Mouse (Mus musculus) liver, embryonic 16.5 days (tissue): ENCODE measurements around the gene Dcakd. TPM values are rescaled to one million over a fixed set of nuclear protein-coding genes. Genes with fewer than 3 reads are reported as not detected.

Source experiments
- ATAC-seq: fragments of 200-750 bp; cut with Nextera tagmentation; 2 replicates; pipeline ENCODE4 v1.8.0; 2017; ENCODE audit warnings: low read depth, mild to moderate bottlenecking, moderate number of reproducible peaks, moderate library complexity
- H3K27ac ChIP-seq: fragments of 300-500 bp; sonication (generic); 2 replicates; pipeline ENCODE4 v1.5.1; 2014; ENCODE audit warnings: mild to moderate bottlenecking, low read length
- H3K27me3 ChIP-seq: fragments of 300-500 bp; sonication (generic); 2 replicates; pipeline ENCODE4 v1.6.1; 2014; ENCODE audit warnings: low read depth, low read length, mixed read lengths; ENCODE audit not compliant: control insufficient read depth, insufficient read depth
- H3K36me3 ChIP-seq: fragments of 300-500 bp; sonication (generic); 2 replicates; pipeline ENCODE4 v1.6.1; 2014; ENCODE audit warnings: mild to moderate bottlenecking; ENCODE audit not compliant: control insufficient read depth, insufficient read depth
- H3K4me1 ChIP-seq: fragments of 300-500 bp; sonication (generic); 2 replicates; pipeline ENCODE4 v1.6.1; 2014; ENCODE audit warnings: low read depth, low read length, mixed read lengths; ENCODE audit not compliant: control insufficient read depth
- H3K4me2 ChIP-seq: fragments of 300-500 bp; sonication (generic); 2 replicates; pipeline ENCODE4 v1.6.1; 2014; ENCODE audit warnings: low read depth, low read length, mixed read lengths
- H3K4me3 ChIP-seq: fragments of 300-500 bp; sonication (generic); 2 replicates; pipeline ENCODE4 v1.5.1; 2014; ENCODE audit warnings: low read depth, mild to moderate bottlenecking, low read length
- H3K9ac ChIP-seq: fragments of 300-500 bp; sonication (generic); 2 replicates; pipeline ENCODE4 v1.6.1; 2014; ENCODE audit warnings: low read depth, low read length
- H3K9me3 ChIP-seq: fragments of 300-500 bp; sonication (generic); replicated peaks from 2 replicates; pipeline ENCODE4 v1.6.1; 2016; ENCODE audit warnings: low read length; ENCODE audit not compliant: control insufficient read depth
- WGBS: fragments of 180-500 bp; shearing (Covaris S2); extraction: QIAGEN DNeasy Blood & Tissue Kit; methylation state at CpG from one replicate; pipeline ENCODE4 v1.1.7; 2014; ENCODE audit not compliant: insufficient replicate concordance; 5-methylcytosine and 5-hydroxymethylcytosine counted together
- polyA plus RNA-seq: library from polyadenylated mRNA; unstranded; fragments of >200 nt; fragmentation: Nextera tagmentation; extraction: Ambion mirVana; gene quantifications from 2 replicates; pipeline ENCODE4 v1.2.1, GENCODE M21; 2015

Gene Dcakd
- polyA plus RNA-seq, 1 experiment from 2014 or later: 29.0 TPM

DNA sequence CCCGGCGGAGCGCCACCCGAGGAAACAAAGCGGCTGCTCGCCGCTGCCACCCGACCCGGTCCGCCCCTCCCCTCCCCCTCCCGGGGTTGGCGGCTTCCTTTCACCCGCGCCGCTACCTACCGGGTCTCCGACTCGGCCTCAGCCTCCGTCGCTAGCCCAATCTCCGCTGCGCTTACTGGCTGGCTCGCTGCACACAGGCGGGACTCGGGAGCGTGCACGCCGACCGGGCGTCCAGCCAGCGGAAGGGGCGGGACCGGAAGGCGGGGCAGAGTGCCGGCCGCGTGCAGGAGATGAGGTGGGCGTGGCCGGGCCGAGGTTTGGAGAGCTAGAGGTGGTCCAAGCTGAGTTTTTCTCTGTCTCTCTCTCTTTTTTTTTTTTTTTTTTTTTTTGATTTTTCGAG is 11.2 kb downstream of the Dcakd start:
- peak; percentile 99 for ATAC-seq
- no peaks in the 10 kb centered on the region for H3K36me3 ChIP-seq
- WGBS: 0% methylated on average over 35 of the region's 41 CpGs
- peak overlapping the region; percentile 90 for H3K4me2 ChIP-seq
- H3K9me3 ChIP-seq: no peaks in the 10 kb centered on the region
- H3K4me1 ChIP-seq: peaks cover 16% of the 10 kb centered on the region
- H3K4me3 ChIP-seq: peak overlapping the region; percentile 87
- H3K27ac ChIP-seq: peak overlapping the region; percentile 84
- peak overlapping the region; percentile 82 for H3K9ac ChIP-seq
- H3K27me3 ChIP-seq: no peaks in the 10 kb centered on the region

- Histone ChIP-seq H3K27ac (peak overlapping the region; percentile 84), H3K4me3 (peak overlapping the region; percentile 87), H3K36me3 (no peaks in the 10 kb centered on the region), H3K27me3 (no peaks in the 10 kb centered on the region), H3K9ac (peak overlapping the region; percentile 82), H3K9me3 (no peaks in the 10 kb centered on the region), H3K4me1 (peaks cover 16% of the 10 kb centered on the region), H3K4me2 (peak overlapping the region; percentile 90)
- no peak for ATAC-seq
- 37% methylated on average over 27 of the region's 27 CpGs for WGBS
These were observed 12.0 kb downstream of the Dcakd start for GRCm38 (mm10) chr11:103015881-103016825.

DNA sequence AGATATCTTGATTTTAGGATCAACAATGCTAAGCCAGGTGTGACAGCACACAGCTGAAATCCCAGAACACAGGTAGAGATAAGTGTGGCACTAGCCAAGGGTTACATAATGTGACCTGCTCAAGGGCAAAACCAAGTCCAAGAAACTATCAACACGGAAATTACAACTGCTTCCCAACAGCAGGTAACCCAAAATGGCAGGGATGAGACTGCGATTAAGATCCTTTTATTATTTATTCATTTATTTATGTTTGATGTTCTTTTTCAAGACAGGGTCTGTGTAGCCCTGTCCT is 17.0 kb downstream of the Dcakd start:
- no peak overlapping the region for H3K4me3 ChIP-seq
- WGBS: 71% methylated on average over 2 of the region's 2 CpGs
- H3K27me3 ChIP-seq: no peaks in the 10 kb centered on the region
- H3K27ac ChIP-seq: no peak overlapping the region
- ATAC-seq: no peak
- no peaks in the 10 kb centered on the region for H3K9me3 ChIP-seq
- no peaks in the 10 kb centered on the region for H3K36me3 ChIP-seq
- H3K4me2 ChIP-seq: no peak overlapping the region
- H3K4me1 ChIP-seq: peaks cover 10% of the 10 kb centered on the region
- no peak overlapping the region for H3K9ac ChIP-seq

GRCm38 (mm10) chr11:103010454-103011205 is 17.5 kb downstream of the Dcakd start:
- Histone ChIP-seq H3K4me2 (no peak overlapping the region), H3K4me3 (no peak overlapping the region), H3K4me1 (peaks cover 7% of the 10 kb centered on the region), H3K36me3 (no peaks in the 10 kb centered on the region), H3K27ac (0 out of 2 replicates have a peak overlapping the region, but pooled peaks have one; percentile 4), H3K9me3 (no peaks in the 10 kb centered on the region), H3K9ac (no peak overlapping the region), H3K27me3 (no peaks in the 10 kb centered on the region)
- WGBS: 70% methylated on average over 13 of the region's 13 CpGs
- ATAC-seq: peak; percentile 48; the same call in 1 of the 2 replicates

GRCm38 (mm10) chr11:103009208-103009607 is 18.9 kb downstream of the Dcakd start:
- H3K36me3 ChIP-seq: no peaks in the 10 kb centered on the region
- H3K9ac ChIP-seq: no peak overlapping the region
- 86% methylated on average over 8 of the region's 8 CpGs for WGBS
- no peak overlapping the region for H3K27ac ChIP-seq
- no peaks in the 10 kb centered on the region for H3K9me3 ChIP-seq
- peaks cover 8% of the 10 kb centered on the region for H3K4me1 ChIP-seq
- no peaks in the 10 kb centered on the region for H3K27me3 ChIP-seq
- H3K4me3 ChIP-seq: no peak overlapping the region
- ATAC-seq: no peak
- H3K4me2 ChIP-seq: no peak overlapping the region

GRCm38 (mm10) chr11:103008558-103008957 is 19.6 kb downstream of the Dcakd start:
- H3K27me3 ChIP-seq: no peaks in the 10 kb centered on the region
- no peak overlapping the region for H3K4me2 ChIP-seq
- ATAC-seq: no peak
- H3K36me3 ChIP-seq: no peaks in the 10 kb centered on the region
- peaks cover 8% of the 10 kb centered on the region for H3K4me1 ChIP-seq
- H3K9ac ChIP-seq: no peak overlapping the region
- 71% methylated on average over 7 of the region's 7 CpGs for WGBS
- no peaks in the 10 kb centered on the region for H3K9me3 ChIP-seq
- H3K4me3 ChIP-seq: no peak overlapping the region
- no peak overlapping the region for H3K27ac ChIP-seq

DNA sequence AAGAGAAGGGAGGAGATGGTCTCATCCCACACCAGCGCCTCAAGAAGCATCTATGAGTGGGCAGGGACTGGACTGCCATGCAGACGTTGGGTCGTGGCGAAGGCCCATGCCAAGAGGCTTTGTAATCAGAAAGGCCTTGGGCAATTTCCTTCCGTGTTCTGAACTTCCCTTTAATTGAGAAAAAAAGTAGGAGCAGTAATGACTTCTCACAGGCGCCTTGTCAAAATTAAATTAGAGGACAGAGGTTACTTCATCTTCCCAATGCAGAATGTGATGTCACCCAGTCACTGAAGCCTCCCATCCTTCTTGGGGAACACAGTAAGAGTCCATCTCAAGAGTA is 21.2 kb downstream of the Dcakd start:
- Histone ChIP-seq H3K36me3 (no peaks in the 10 kb centered on the region), H3K4me2 (no peak overlapping the region), H3K9me3 (no peaks in the 10 kb centered on the region), H3K27ac (peak overlapping the region; percentile 43), H3K9ac (no peak overlapping the region), H3K4me1 (peaks cover 8% of the 10 kb centered on the region), H3K4me3 (no peak overlapping the region), H3K27me3 (no peaks in the 10 kb centered on the region)
- no peak for ATAC-seq
- 28% methylated on average over 6 of the region's 6 CpGs for WGBS

DNA sequence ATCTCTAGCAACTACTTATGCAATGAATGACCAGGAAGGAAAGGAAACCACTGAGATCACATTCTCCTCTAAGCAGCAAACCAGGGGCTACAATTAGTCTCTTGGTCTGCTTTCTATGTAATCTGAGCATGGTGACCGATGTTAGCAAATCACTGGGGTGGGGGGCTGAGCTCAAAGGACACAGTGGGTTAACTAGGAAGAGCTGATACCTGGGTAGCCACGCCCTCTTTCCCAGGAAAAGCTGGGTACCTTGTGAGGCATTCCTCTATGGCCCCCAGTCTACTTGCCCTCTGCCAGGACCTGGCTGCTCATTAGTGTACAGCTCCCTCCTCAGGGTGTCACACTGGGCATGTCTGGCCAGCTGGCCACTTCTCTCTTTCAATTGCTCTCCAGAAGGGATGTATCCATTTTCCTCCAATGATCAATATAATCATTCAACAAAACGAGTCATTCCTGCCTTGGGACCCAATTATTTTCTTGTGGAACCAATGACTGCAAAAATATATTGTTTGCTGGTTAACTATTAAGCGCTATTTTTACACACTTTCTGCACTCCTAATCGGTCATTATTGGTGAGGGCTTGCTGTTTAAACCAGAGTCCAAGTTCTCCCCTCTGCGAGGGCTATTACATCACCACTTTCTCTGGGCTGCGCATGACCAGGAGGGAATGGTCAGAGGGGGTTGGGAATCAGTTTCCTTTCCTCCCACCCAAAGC is 21.7 kb downstream of the Dcakd start:
- peak; percentile 69 for ATAC-seq
- Histone ChIP-seq H3K27me3 (no peaks in the 10 kb centered on the region), H3K9me3 (no peaks in the 10 kb centered on the region), H3K9ac (no peak overlapping the region), H3K4me3 (no peak overlapping the region), H3K36me3 (no peaks in the 10 kb centered on the region), H3K4me2 (0 out of 2 replicates have a peak overlapping the region, but pooled peaks have one; percentile 7), H3K27ac (peak overlapping the region; percentile 43), H3K4me1 (peaks cover 8% of the 10 kb centered on the region)
- 59% methylated on average over 7 of the region's 7 CpGs for WGBS
